Mouse (Mus musculus) cerebellum, adult 2 months (tissue): ENCODE results near the gene Slc25a12.

Experiments
- CTCF ChIP-seq: fragments of 200-500 bp; IDR thresholded peaks from 2 replicates; pipeline ENCODE4 v1.5.1; 2011; ENCODE audit warnings: low read depth, mild to moderate bottlenecking, control low read depth, low read length, moderate library complexity, borderline replicate concordance; ENCODE audit not compliant: insufficient read depth
- POLR2A ChIP-seq: fragments of 200-500 bp; IDR thresholded peaks from 2 replicates; pipeline ENCODE4 v1.6.1; 2011; ENCODE audit warnings: low read length, control low read depth, borderline replicate concordance; ENCODE audit not compliant: insufficient read depth

- TF ChIP-seq CTCF, result no peak
- TF ChIP-seq POLR2A, result no peak
These were observed 103.0 kb downstream of the Slc25a12 start for GRCm38 (mm10) chr2:71264585-71264984.
